Mouse (Mus musculus): ENCODE results near the gene Ssxb6. TPM values are rescaled to one million over a fixed set of nuclear protein-coding genes. Genes with fewer than 3 reads are reported as not detected.
"Not testable (repeated sequence)": the region's sequence is repeated elsewhere in the genome, so short reads cannot be mapped to it uniquely, and the experiment has no call there.

Gene Ssxb6
- not detected for total RNA-seq (2021)
- long read RNA-seq = 0 reads

DNA sequence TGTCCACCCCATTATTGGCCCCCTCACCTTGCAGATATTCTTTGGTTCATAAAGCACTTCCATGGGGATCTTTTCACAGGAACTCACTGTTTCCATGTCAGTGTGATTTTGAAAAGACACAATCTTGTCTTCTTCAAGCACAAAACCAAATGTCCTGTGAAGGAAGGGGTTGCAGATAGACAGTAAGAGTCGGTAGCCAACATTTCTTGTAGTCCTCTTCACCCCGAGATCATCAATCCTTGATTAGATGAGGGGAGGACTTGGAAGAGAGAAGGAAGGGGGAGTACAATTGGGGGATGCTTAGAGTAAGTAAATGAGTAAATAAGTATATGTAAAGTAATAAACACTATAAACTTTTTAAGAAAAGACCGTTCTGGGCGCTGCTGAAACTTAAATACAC, at the start of gene Ssxb6:
Gene Ssxb6 (minus strand): TSS at position 101 of the 400 bp plus-strand sequence.
- DNase-seq (ENCODE audit: low spot score in 2 of 2) = not testable (repeated sequence)

DNA sequence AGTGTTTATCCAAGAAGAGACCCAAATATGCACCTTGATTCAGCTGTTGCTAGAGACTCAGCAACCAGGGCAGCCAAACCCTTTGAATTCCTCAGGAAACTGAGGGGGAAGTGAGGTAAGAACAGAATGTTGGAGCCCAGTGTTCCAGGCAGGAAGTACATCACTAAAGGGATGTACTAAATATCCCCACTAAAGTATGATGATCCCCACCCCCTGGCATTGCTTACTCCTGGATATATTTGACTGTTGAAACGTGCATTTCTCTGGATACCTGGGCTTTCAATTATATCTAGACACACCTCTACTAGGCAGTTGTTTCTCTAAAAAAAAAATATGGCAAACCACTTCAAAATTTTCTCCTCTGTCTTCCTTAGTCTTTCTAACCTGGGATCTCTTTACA, 43.7 kb upstream of the Ssxb6 start, which contains the start of gene Ssxb3:
Gene Ssxb3 (minus strand): TSS at position 101 of the 400 bp plus-strand sequence.
- not testable (repeated sequence) for DNase-seq (ENCODE audit: low spot score in 2 of 2)

DNA sequence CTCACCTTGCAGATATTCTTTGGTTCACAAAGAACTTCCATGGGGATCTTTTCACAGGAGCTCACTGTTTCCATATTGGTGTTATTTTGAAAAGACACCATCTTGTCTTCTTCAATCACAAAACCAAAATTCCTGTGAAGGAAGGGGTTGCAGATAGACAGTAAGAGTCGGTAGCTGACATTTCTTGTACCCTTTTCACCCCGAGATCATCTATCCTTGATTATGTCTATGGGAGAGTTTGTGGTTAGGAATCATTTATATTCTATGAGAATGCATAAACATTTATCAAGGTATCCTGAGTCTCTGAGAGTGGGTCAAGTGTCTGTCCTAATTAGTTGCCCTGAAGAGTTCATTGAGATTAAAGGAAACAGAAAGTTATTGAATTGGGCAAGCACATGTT, 23.2 kb downstream of the Ssxb6 start, which contains the start of gene Gm14459:
Gene Gm14459 (minus strand): TSS at position 101 of the 400 bp plus-strand sequence.
- no peak for DNase-seq (ENCODE audit: low spot score in 2 of 2)

Other genes with a start within 250 kb of the Ssxb6 start
- gene Ssxb10, start 220.8 kb downstream of the Ssxb6 start, total RNA-seq (2021) = not detected
- gene Ssxb9, start 181.3 kb downstream of the Ssxb6 start, total RNA-seq (2021) = not detected
- not detected for gene Ssxb1, start 134.9 kb downstream of the Ssxb6 start, total RNA-seq (2021)
- gene Ssxb2, start 86.5 kb downstream of the Ssxb6 start, total RNA-seq (2021) = not detected
- gene Gm14459, start 23.3 kb downstream of the Ssxb6 start, total RNA-seq (2021) = not detected
- gene Ssxb3, start 43.6 kb upstream of the Ssxb6 start, total RNA-seq (2021) = not detected
- not detected for gene Ssxb8, start 142.6 kb upstream of the Ssxb6 start, total RNA-seq (2021)
- not detected for gene Ssx9, start 200.2 kb upstream of the Ssxb6 start, total RNA-seq (2021)

All from layer of hippocampus, adult 18-20 months (tissue).